Mouse (Mus musculus): ENCODE results near the gene Trdmt1. TPM values are rescaled to one million over a fixed set of nuclear protein-coding genes. Genes with fewer than 3 reads are reported as not detected.
A peak's percentile ranks its signal among the peaks of the same experiment; 100 is the strongest.

The Trdmt1 gene
- polyA plus RNA-seq, 1 experiment, result 0.82 TPM

DNA sequence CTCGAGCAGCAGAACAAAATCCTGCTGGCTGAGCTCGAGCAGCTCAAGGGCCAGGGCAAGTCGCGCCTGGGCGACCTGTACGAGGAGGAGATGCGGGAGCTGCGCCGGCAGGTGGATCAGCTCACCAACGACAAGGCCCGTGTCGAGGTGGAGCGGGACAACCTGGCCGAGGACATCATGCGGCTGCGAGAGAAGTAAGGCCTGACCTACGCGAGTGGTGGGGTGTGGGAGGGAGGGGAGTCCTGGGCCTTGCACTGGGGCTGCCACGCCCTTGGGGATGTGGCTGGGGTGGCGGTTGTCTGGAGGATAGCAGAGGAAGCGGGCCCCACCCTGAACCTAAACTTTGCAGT is 30.3 kb upstream of the Trdmt1 start:
- no peak for TF ChIP-seq FLI1 (IDR thresholded peaks at IDR 0.05; ENCODE audit: low read length)
- TF ChIP-seq GATA1 (IDR thresholded peaks at IDR 0.05; ENCODE audit: borderline replicate concordance, low read length), result no peak
- peaks cover 15% of the 10 kb centered on the region for H3K36me3 ChIP-seq (replicated peaks; ENCODE audit: low read length)
- peaks cover 40% of the 10 kb centered on the region for H3K4me1 ChIP-seq
- peak overlapping the region; percentile 95 for H3K4me3 ChIP-seq (replicated peaks)
- H3K27me3 ChIP-seq (replicated peaks), result peaks cover 61% of the 10 kb centered on the region
- no peaks in the 10 kb centered on the region for H3K9me3 ChIP-seq

DNA sequence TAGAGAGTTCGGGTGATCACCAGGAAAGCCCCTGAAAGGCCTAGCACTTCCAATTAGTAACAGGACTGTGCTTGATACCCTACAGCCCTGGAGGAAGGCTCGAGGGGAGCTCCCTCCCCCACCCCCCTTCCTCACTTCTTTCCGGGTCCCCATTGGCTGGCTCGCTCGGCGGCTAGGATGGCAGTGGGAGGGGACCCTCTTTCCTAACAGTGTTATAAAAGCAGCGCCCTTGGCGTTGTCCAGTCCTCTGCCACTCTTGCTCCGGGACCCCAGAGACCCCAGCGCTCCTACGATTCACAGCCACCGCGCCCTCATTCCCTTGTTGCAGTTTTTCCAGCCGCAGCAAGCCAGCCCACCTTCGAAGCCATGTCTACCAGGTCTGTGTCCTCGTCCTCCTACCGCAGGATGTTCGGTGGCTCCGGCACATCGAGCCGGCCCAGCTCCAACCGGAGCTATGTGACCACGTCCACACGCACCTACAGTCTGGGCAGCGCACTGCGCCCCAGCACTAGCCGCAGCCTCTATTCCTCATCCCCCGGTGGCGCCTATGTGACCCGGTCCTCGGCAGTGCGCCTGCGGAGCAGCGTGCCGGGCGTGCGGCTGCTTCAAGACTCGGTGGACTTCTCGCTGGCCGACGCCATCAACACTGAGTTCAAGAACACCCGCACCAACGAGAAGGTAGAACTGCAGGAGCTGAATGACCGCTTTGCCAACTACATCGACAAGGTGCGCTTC is 29.8 kb upstream of the Trdmt1 start:
- H3K4me3 ChIP-seq (replicated peaks), result peak overlapping the region; percentile 95
- no peak for TF ChIP-seq GATA1 (IDR thresholded peaks at IDR 0.05; ENCODE audit: borderline replicate concordance, low read length)
- TF ChIP-seq FLI1 (IDR thresholded peaks at IDR 0.05; ENCODE audit: low read length), result no peak
- H3K36me3 ChIP-seq (replicated peaks; ENCODE audit: low read length), result peaks cover 11% of the 10 kb centered on the region
- peaks cover 62% of the 10 kb centered on the region for H3K27me3 ChIP-seq (replicated peaks)
- H3K9me3 ChIP-seq, result no peaks in the 10 kb centered on the region
- peaks cover 41% of the 10 kb centered on the region for H3K4me1 ChIP-seq

- peak within 1 kb of the TSS; percentile 95 for H3K4me3 ChIP-seq (replicated peaks)
- H3K9me3 ChIP-seq, result no peaks in the 10 kb centered on the region
- H3K4me1 ChIP-seq, result peaks cover 48% of the 10 kb centered on the region
- TF ChIP-seq GATA1 (IDR thresholded peaks at IDR 0.05; ENCODE audit: borderline replicate concordance, low read length) (no peak), FLI1 (IDR thresholded peaks at IDR 0.05; ENCODE audit: low read length) (no peak)
- H3K36me3 ChIP-seq (replicated peaks; ENCODE audit: low read length), result peaks cover 8% of the 10 kb centered on the region
- peaks cover 69% of the 10 kb centered on the region for H3K27me3 ChIP-seq (replicated peaks)
These were observed 29.1 kb upstream of the Trdmt1 start, which contains the start of gene Vim for GRCm38 (mm10) chr2:13573408-13574065. TSS of gene Vim (plus strand) at chr2:13573927.

- Histone ChIP-seq H3K36me3 (replicated peaks; ENCODE audit: low read length) (peaks cover 2% of the 10 kb centered on the region), H3K9me3 (no peaks in the 10 kb centered on the region), H3K27me3 (replicated peaks) (peaks cover 70% of the 10 kb centered on the region), H3K4me1 (peaks cover 48% of the 10 kb centered on the region), H3K4me3 (replicated peaks) (peak overlapping the region; percentile 95)
- TF ChIP-seq GATA1 (IDR thresholded peaks at IDR 0.05; ENCODE audit: borderline replicate concordance, low read length) (no peak), FLI1 (IDR thresholded peaks at IDR 0.05; ENCODE audit: low read length) (no peak)
These were observed 28.4 kb upstream of the Trdmt1 start for GRCm38 (mm10) chr2:13572647-13573407.

- TF ChIP-seq GATA1 (IDR thresholded peaks at IDR 0.05; ENCODE audit: borderline replicate concordance, low read length) (no peak), FLI1 (IDR thresholded peaks at IDR 0.05; ENCODE audit: low read length) (no peak)
- H3K27me3 ChIP-seq (replicated peaks), result peaks cover 70% of the 10 kb centered on the region
- H3K9me3 ChIP-seq, result no peaks in the 10 kb centered on the region
- peak overlapping the region; percentile 95 for H3K4me3 ChIP-seq (replicated peaks)
- peaks cover 48% of the 10 kb centered on the region for H3K4me1 ChIP-seq
- peaks cover 2% of the 10 kb centered on the region for H3K36me3 ChIP-seq (replicated peaks; ENCODE audit: low read length)
These were observed 27.7 kb upstream of the Trdmt1 start for GRCm38 (mm10) chr2:13572101-13572553.

GRCm38 (mm10) chr2:13570122-13570521 is 25.7 kb upstream of the Trdmt1 start:
- TF ChIP-seq FLI1 (IDR thresholded peaks at IDR 0.05; ENCODE audit: low read length), result no peak
- TF ChIP-seq GATA1 (IDR thresholded peaks at IDR 0.05; ENCODE audit: borderline replicate concordance, low read length), result no peak
- Histone ChIP-seq H3K4me3 (replicated peaks) (no peak overlapping the region), H3K36me3 (replicated peaks; ENCODE audit: low read length) (no peaks in the 10 kb centered on the region), H3K4me1 (peaks cover 44% of the 10 kb centered on the region), H3K27me3 (replicated peaks) (peaks cover 57% of the 10 kb centered on the region), H3K9me3 (no peaks in the 10 kb centered on the region)

GRCm38 (mm10) chr2:13560396-13560795 is 15.9 kb upstream of the Trdmt1 start:
- Histone ChIP-seq H3K4me3 (replicated peaks) (no peak overlapping the region), H3K27me3 (replicated peaks) (peaks cover 6% of the 10 kb centered on the region), H3K9me3 (no peaks in the 10 kb centered on the region), H3K4me1 (peaks cover 43% of the 10 kb centered on the region), H3K36me3 (replicated peaks; ENCODE audit: low read length) (no peaks in the 10 kb centered on the region)
- TF ChIP-seq GATA1 (IDR thresholded peaks at IDR 0.05; ENCODE audit: borderline replicate concordance, low read length) (no peak), FLI1 (IDR thresholded peaks at IDR 0.05; ENCODE audit: low read length) (no peak)

GRCm38 (mm10) chr2:13559729-13560128 is 15.3 kb upstream of the Trdmt1 start:
- TF ChIP-seq FLI1 (IDR thresholded peaks at IDR 0.05; ENCODE audit: low read length) (no peak), GATA1 (IDR thresholded peaks at IDR 0.05; ENCODE audit: borderline replicate concordance, low read length) (no peak)

DNA sequence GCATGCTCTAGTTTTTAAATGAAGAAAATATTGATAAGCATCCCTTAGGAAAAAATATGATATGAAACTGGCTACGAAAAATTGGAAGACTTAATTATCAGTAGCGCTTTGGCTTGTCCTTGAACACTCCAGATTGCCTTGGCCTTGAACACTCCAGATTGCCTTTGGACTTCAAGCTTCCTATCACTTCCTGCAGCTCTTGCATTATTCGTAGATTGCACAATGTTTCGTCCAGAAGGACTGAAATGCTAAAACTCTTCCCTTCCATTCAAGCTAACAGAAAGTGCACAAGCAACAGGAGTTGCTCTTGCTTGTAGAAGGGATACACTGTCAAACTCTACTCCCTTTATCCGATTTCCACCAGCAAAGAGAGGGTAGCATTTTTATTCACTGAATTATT is 14.8 kb upstream of the Trdmt1 start:
- H3K9me3 ChIP-seq, result no peaks in the 10 kb centered on the region
- H3K36me3 ChIP-seq (replicated peaks; ENCODE audit: low read length), result no peaks in the 10 kb centered on the region
- no peak overlapping the region for H3K4me3 ChIP-seq (replicated peaks)
- TF ChIP-seq GATA1 (IDR thresholded peaks at IDR 0.05; ENCODE audit: borderline replicate concordance, low read length) (no peak), FLI1 (IDR thresholded peaks at IDR 0.05; ENCODE audit: low read length) (no peak)
- peaks cover 6% of the 10 kb centered on the region for H3K27me3 ChIP-seq (replicated peaks)
- peaks cover 43% of the 10 kb centered on the region for H3K4me1 ChIP-seq

More at GRCm38 (mm10) chr2:13559729-13560128, 15.3 kb upstream of the Trdmt1 start:
- H3K27me3 ChIP-seq (replicated peaks), result peaks cover 6% of the 10 kb centered on the region
- no peak overlapping the region for H3K4me3 ChIP-seq (replicated peaks)
- H3K9me3 ChIP-seq, result no peaks in the 10 kb centered on the region
- H3K36me3 ChIP-seq (replicated peaks; ENCODE audit: low read length), result no peaks in the 10 kb centered on the region
- peaks cover 43% of the 10 kb centered on the region for H3K4me1 ChIP-seq
